Comparison of ENCODE assay signal across 8 mouse cellular contexts in genomic region chr2:164874239-164874769, GRCm38 (mm10). TPM values are rescaled to one million over a fixed set of nuclear protein-coding genes. Genes with fewer than 3 reads are reported as not detected.
DNase-seq lines count a peak whose midpoint lies in the region; ATAC-seq lines count a peak whose summit lies in the region.

No protein-coding gene starts in this region.

- H3K9ac ChIP-seq in neural tube, embryonic 11.5 days (ENCODE audit: low read length) = no peak overlapping the region
- no peak overlapping the region for H3K9ac ChIP-seq in stomach, embryonic 15.5 days

- no peaks in the 10 kb centered on the region for H3K27me3 ChIP-seq in neural tube, embryonic 11.5 days (ENCODE audit: control insufficient read depth, insufficient read depth, low read length)
- no peaks in the 10 kb centered on the region for H3K27me3 ChIP-seq in stomach, embryonic 15.5 days (replicated peaks)

- intact Hi-C loops in heart, postnatal 10 days (cut with DNase I) = no loop called here

- no peak for DNase-seq in neural tube, embryonic 11.5 days (ENCODE audit: low spot score)
- no peak for DNase-seq in neural tube, embryonic 10.5 days (ENCODE audit: extremely low spot score, low spot score)
- DNase-seq in heart, postnatal 10 days = peak; percentile 69 to 71
- peak; percentile 51 to 69 for DNase-seq in kidney, postnatal 36 days
- DNase-seq in cerebellum, adult 8-10 months = no peak
- no peak for DNase-seq in urinary bladder, postnatal 4 days (ENCODE audit: low spot score in 2 of 2)
- DNase-seq in right cerebral cortex, postnatal 14 days = no peak

- H3K36me3 ChIP-seq in neural tube, embryonic 11.5 days (ENCODE audit: control insufficient read depth, insufficient read depth, low read length) = no peaks in the 10 kb centered on the region
- no peaks in the 10 kb centered on the region for H3K36me3 ChIP-seq in stomach, embryonic 15.5 days

- H3K27ac ChIP-seq in neural tube, embryonic 11.5 days (ENCODE audit: low read depth, low read length) = 0 out of 2 replicates have a peak overlapping the region, but pooled peaks have one; percentile 44
- peak overlapping the region; percentile 67 for H3K27ac ChIP-seq in stomach, embryonic 15.5 days

- ATAC-seq in neural tube, embryonic 11.5 days (ENCODE audit: insufficient read depth, low FRiP score, low TSS enrichment) = no peak
- no peak for ATAC-seq in stomach, embryonic 15.5 days (ENCODE audit: insufficient read depth, low FRiP score, low read depth)

- H3K4me2 ChIP-seq in neural tube, embryonic 11.5 days (ENCODE audit: low read depth) = no peak overlapping the region
- no peak overlapping the region for H3K4me2 ChIP-seq in stomach, embryonic 15.5 days

- H3K4me1 ChIP-seq in neural tube, embryonic 11.5 days (ENCODE audit: control insufficient read depth, insufficient read depth, low read length) = peaks cover 9% of the 10 kb centered on the region; the same call in 1 of the 2 replicates
- peaks cover 17% of the 10 kb centered on the region for H3K4me1 ChIP-seq in stomach, embryonic 15.5 days

- 8% methylated on average over 1 of the region's 1 CpGs for WGBS in neural tube, embryonic 11.5 days
- 29% methylated on average over 1 of the region's 1 CpGs for WGBS in stomach, embryonic 15.5 days

- H3K4me3 ChIP-seq in neural tube, embryonic 11.5 days (ENCODE audit: low read depth, low read length) = no peak overlapping the region
- H3K4me3 ChIP-seq in stomach, embryonic 15.5 days (replicated peaks) = no peak overlapping the region

- H3K9me3 ChIP-seq in neural tube, embryonic 11.5 days (ENCODE audit: control insufficient read depth, low read length) = no peaks in the 10 kb centered on the region
- H3K9me3 ChIP-seq in stomach, embryonic 15.5 days = no peaks in the 10 kb centered on the region

RNA-seq across cellular contexts. Expression of gene Pcif1, which starts 4.8 kb away (rescaled TPM):
- 68.0 and 76.6 TPM in 2 replicates for polyA plus RNA-seq in neural tube, embryonic 11.5 days (2014; fragmentation: Nextera tagmentation; extraction: Ambion mirVana)
- total RNA-seq in heart, postnatal 10 days (2021) = 10 to 100 TPM; 42.2 to 45.1 TPM
- 64.7 and 70.9 TPM in 2 replicates for polyA plus RNA-seq in stomach, embryonic 15.5 days (2015; fragmentation: Nextera tagmentation; extraction: Ambion mirVana)

RNA-seq across cellular contexts. Expression of gene Pltp, which starts 16.8 kb away (rescaled TPM):
- polyA plus RNA-seq in neural tube, embryonic 11.5 days (2014; fragmentation: Nextera tagmentation; extraction: Ambion mirVana) = 58.4 and 58.9 TPM in 2 replicates
- 10 to 100 TPM; 39.1 to 40.9 TPM for total RNA-seq in heart, postnatal 10 days (2021)
- 43.9 and 48.5 TPM in 2 replicates for polyA plus RNA-seq in stomach, embryonic 15.5 days (2015; fragmentation: Nextera tagmentation; extraction: Ambion mirVana)

RNA-seq across cellular contexts. Expression of gene Zfp335, which starts 37.3 kb away (rescaled TPM):
- polyA plus RNA-seq in neural tube, embryonic 11.5 days (2014; fragmentation: Nextera tagmentation; extraction: Ambion mirVana) = 13.9 and 15.4 TPM in 2 replicates
- total RNA-seq in heart, postnatal 10 days (2021) = 10 to 100 TPM; 11.5 to 12.2 TPM
- polyA plus RNA-seq in stomach, embryonic 15.5 days (2015; fragmentation: Nextera tagmentation; extraction: Ambion mirVana) = 10.6 and 12.1 TPM in 2 replicates

RNA-seq across cellular contexts. Expression of gene Neurl2, which starts 41.0 kb away (rescaled TPM):
- polyA plus RNA-seq in neural tube, embryonic 11.5 days (2014; fragmentation: Nextera tagmentation; extraction: Ambion mirVana) = 3.8 and 4.8 TPM in 2 replicates
- total RNA-seq in heart, postnatal 10 days (2021) = 10 to 100 TPM; 26.4 to 35.8 TPM
- polyA plus RNA-seq in stomach, embryonic 15.5 days (2015; fragmentation: Nextera tagmentation; extraction: Ambion mirVana) = 6.2 and 6.9 TPM in 2 replicates

RNA-seq across cellular contexts. Expression of gene Ctsa, which starts 41.6 kb away (rescaled TPM):
- polyA plus RNA-seq in neural tube, embryonic 11.5 days (2014; fragmentation: Nextera tagmentation; extraction: Ambion mirVana) = 87.9 and 88.6 TPM in 2 replicates
- total RNA-seq in heart, postnatal 10 days (2021) = 100 to 1,000 TPM; 108 to 116 TPM
- polyA plus RNA-seq in stomach, embryonic 15.5 days (2015; fragmentation: Nextera tagmentation; extraction: Ambion mirVana) = 132 and 159 TPM in 2 replicates

Comparison
In these comparisons a context has a peak if more than half of its experiments do, and no peak if none do; other contexts are left out.
1. DNase-seq: peak in heart, postnatal 10 days (2 of 2) and kidney, postnatal 36 days (2 of 2); none in neural tube, embryonic 11.5 days (single experiment), neural tube, embryonic 10.5 days (single experiment), cerebellum, adult 8-10 months (single experiment), urinary bladder, postnatal 4 days (0 of 2) and right cerebral cortex, postnatal 14 days (single experiment).